Mouse (Mus musculus) stomach, embryonic 15.5 days (tissue): ENCODE measurements at regions not wholly inside any gene's neighbourhood (a gene's known extent, or its start where the extent isn't known, plus 50 kb on each side); places are given as distances from the start of the nearest gene placed in this dataset.

Experiments used
- ATAC-seq: fragments of 200-750 bp; cut with Nextera tagmentation; 2 replicates; pipeline ENCODE4 v1.8.0; 2017; ENCODE audit warnings: low read depth, moderate number of reproducible peaks, moderate TSS enrichment; ENCODE audit not compliant: insufficient read depth, low FRiP score
- H3K27ac ChIP-seq: fragments of 300-500 bp; sonication (generic); 2 replicates; pipeline ENCODE4 v1.5.1; 2015; ENCODE audit warnings: mild to moderate bottlenecking, inconsistent platforms
- H3K27me3 ChIP-seq: fragments of 300-500 bp; sonication (generic); replicated peaks from 2 replicates; pipeline ENCODE4 v1.6.1; 2015; ENCODE audit warnings: inconsistent platforms
- H3K36me3 ChIP-seq: fragments of 300-500 bp; sonication (generic); 2 replicates; pipeline ENCODE4 v1.6.1; 2015; ENCODE audit warnings: inconsistent platforms
- H3K4me1 ChIP-seq: fragments of 300-500 bp; sonication (generic); 2 replicates; pipeline ENCODE4 v1.6.1; 2015; ENCODE audit warnings: inconsistent platforms
- H3K4me2 ChIP-seq: fragments of 300-500 bp; sonication (generic); 2 replicates; pipeline ENCODE4 v1.6.1; 2015; ENCODE audit warnings: mild to moderate bottlenecking, inconsistent platforms
- H3K4me3 ChIP-seq: fragments of 300-500 bp; sonication (generic); replicated peaks from 2 replicates; pipeline ENCODE4 v1.5.1; 2015; ENCODE audit warnings: inconsistent platforms
- H3K9ac ChIP-seq: fragments of 300-500 bp; sonication (generic); 2 replicates; pipeline ENCODE4 v1.6.1; 2015; ENCODE audit warnings: inconsistent platforms
- H3K9me3 ChIP-seq: fragments of 300-500 bp; sonication (generic); 2 replicates; pipeline ENCODE4 v1.6.1; 2016; ENCODE audit warnings: inconsistent platforms
- WGBS: fragments of 180-500 bp; shearing (Covaris S2); methylation state at CpG from one replicate; pipeline ENCODE4 v1.1.7; 2015; 5-methylcytosine and 5-hydroxymethylcytosine counted together

DNA sequence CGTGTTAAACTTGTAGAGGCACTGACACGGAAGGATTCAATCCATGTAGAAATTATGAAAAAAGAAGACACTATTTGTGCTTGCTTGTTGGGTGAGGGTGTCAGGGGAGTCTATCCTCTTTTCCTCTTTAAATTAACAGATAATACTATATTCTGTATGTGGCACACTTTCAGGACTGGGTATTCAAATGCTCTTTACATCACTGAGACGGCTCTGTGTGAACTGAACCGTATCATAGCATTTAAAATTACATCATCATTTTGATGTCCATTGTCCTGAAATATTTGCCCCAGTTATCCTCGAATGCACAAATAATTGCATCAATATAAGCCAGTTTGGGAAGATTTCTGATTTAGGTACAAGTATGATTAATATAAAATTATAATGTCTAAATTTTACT, 478.2 kb downstream of the Ptprc start:
- Histone ChIP-seq H3K9ac (no peak overlapping the region), H3K27ac (no peak overlapping the region), H3K4me1 (no peaks in the 10 kb centered on the region), H3K36me3 (no peaks in the 10 kb centered on the region), H3K9me3 (no peaks in the 10 kb centered on the region), H3K4me2 (no peak overlapping the region), H3K4me3 (no peak overlapping the region), H3K27me3 (no peaks in the 10 kb centered on the region)
- 78% methylated on average over 5 of the region's 5 CpGs for WGBS
- ATAC-seq: no peak

DNA sequence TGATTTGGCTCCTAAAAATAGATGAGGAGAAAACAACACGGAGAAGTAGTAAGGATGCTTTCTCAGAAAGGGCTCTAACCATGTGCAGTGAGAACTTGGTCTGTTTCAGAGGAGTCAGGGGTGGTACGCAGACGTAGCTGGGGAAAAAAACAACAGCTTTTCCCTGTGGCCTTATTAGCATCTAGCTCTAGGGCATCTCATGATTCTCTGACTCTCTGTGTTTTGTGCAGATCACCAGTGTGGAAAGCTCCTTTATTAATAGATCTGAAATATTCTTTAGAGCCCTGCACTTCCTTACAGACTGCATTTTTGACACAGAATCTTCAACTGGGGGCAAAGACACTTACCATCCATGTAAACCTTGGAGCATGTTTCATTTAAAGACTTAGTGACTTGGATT, 478.7 kb downstream of the Ptprc start:
- Histone ChIP-seq H3K9ac (no peak overlapping the region), H3K27ac (no peak overlapping the region), H3K4me1 (no peaks in the 10 kb centered on the region), H3K4me2 (no peak overlapping the region), H3K36me3 (no peaks in the 10 kb centered on the region), H3K9me3 (no peaks in the 10 kb centered on the region), H3K27me3 (no peaks in the 10 kb centered on the region), H3K4me3 (no peak overlapping the region)
- WGBS: 59% methylated on average over 3 of the region's 3 CpGs
- no peak for ATAC-seq

DNA sequence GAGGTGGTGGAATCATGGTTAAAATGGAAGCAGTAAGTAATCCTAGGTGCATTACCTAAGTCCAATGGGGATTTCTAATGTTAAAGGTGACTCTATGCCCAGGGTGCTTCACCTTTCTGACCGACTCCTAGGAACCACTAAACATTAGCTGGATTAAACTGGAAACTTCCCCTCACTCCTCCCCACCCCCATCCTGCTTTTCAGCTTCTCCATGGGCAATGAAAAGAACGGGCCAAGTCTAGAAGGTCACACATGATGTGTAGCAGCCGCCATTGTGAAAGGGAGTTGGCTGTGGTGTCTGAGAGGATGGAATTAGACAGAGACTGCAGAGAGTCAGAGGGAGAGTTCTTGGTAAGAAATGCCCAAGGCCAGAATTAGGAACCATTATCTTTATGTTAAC, 479.8 kb downstream of the Ptprc start:
- no peak overlapping the region for H3K4me2 ChIP-seq
- no peaks in the 10 kb centered on the region for H3K36me3 ChIP-seq
- no peak overlapping the region for H3K4me3 ChIP-seq
- H3K9ac ChIP-seq: no peak overlapping the region
- H3K27ac ChIP-seq: no peak overlapping the region
- H3K27me3 ChIP-seq: no peaks in the 10 kb centered on the region
- WGBS: 78% methylated on average over 3 of the region's 3 CpGs
- ATAC-seq: no peak
- no peaks in the 10 kb centered on the region for H3K4me1 ChIP-seq
- no peaks in the 10 kb centered on the region for H3K9me3 ChIP-seq

DNA sequence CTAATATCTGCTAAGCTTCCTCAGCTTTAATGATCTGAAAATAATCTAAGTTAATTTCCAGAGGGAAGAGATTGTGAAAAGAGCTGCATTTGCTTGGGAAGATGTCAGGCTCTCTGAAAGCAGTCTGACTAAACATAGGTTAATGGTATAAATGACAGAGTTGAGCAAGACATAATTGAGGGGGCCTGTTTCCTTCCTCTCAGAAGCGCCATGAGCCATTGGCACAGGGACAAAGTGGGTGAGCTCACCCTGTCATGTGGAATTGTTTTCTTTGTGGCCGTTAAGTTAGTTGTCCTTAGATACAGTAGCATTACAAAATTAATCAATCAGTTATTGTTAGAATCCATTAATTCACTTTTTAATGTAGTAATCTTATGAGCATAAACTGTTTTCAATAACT, 483.0 kb downstream of the Ptprc start:
- Histone ChIP-seq H3K4me2 (no peak overlapping the region), H3K27ac (no peak overlapping the region), H3K36me3 (no peaks in the 10 kb centered on the region), H3K4me1 (no peaks in the 10 kb centered on the region), H3K4me3 (no peak overlapping the region), H3K9me3 (no peaks in the 10 kb centered on the region), H3K9ac (no peak overlapping the region), H3K27me3 (no peaks in the 10 kb centered on the region)
- ATAC-seq: no peak
- 70% methylated on average over 2 of the region's 2 CpGs for WGBS

DNA sequence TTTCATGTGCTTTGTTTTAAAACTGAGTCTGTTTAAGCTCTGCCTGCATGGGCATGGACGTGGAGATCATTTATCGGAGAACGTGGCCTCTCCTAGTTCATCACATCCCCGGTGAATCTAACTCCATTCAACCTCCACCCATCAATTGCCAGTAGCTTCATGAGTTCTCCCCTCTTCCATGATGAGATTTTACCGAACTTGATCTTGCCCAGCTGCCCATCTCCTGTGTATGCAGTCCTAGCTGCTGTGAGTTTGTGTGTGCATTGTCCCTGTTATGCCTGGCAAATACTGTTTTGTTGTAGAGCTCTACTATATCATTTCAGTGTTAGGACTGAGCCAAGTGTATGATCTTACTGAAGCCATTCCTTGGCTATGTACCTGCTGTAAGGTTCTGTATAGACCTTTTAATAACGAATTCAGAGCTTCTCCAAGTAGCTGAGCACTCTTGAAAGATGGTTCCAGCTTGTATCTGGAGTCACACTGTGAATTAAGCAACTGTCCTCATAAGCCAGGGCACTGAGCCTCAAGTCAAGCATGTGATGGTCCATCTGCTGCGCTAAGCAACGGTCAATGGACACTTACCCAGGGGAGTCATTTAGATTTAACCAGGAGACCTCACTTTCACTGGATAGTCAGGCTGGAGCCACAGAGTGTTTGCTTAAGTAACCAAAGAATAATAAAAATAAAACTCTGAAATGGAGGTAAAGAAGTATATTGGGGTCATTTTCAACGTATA, 484.5 kb downstream of the Ptprc start:
- H3K4me2 ChIP-seq: no peak overlapping the region
- H3K9ac ChIP-seq: no peak overlapping the region
- ATAC-seq: no peak
- 86% methylated on average over 9 of the region's 9 CpGs for WGBS
- no peaks in the 10 kb centered on the region for H3K27me3 ChIP-seq
- no peaks in the 10 kb centered on the region for H3K4me1 ChIP-seq
- no peak overlapping the region for H3K27ac ChIP-seq
- H3K9me3 ChIP-seq: no peaks in the 10 kb centered on the region
- no peaks in the 10 kb centered on the region for H3K36me3 ChIP-seq
- H3K4me3 ChIP-seq: no peak overlapping the region

DNA sequence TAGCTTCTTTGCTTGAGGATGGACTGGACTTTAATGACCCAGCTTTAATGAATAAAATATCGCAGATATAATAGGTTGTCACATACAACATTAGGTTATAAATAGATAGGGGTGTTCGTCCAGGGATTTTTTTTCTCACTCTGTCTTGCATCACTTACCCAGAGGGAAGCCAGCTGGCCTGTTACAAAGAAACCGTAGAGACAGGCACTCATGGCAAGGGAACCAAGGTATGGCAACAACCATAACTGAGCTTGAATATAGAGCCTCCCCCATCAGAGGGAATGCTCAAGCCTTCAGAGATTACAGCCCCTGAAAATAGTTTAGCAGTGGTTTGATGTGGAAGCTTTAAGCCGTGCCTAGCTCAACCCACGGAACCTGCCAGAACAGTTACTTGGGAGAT, 504.9 kb downstream of the Ptprc start:
- no peak overlapping the region for H3K4me2 ChIP-seq
- no peaks in the 10 kb centered on the region for H3K36me3 ChIP-seq
- H3K9me3 ChIP-seq: no peaks in the 10 kb centered on the region
- H3K9ac ChIP-seq: no peak overlapping the region
- no peaks in the 10 kb centered on the region for H3K27me3 ChIP-seq
- no peak overlapping the region for H3K4me3 ChIP-seq
- no peak for ATAC-seq
- H3K4me1 ChIP-seq: no peaks in the 10 kb centered on the region
- 74% methylated on average over 5 of the region's 5 CpGs for WGBS
- no peak overlapping the region for H3K27ac ChIP-seq

DNA sequence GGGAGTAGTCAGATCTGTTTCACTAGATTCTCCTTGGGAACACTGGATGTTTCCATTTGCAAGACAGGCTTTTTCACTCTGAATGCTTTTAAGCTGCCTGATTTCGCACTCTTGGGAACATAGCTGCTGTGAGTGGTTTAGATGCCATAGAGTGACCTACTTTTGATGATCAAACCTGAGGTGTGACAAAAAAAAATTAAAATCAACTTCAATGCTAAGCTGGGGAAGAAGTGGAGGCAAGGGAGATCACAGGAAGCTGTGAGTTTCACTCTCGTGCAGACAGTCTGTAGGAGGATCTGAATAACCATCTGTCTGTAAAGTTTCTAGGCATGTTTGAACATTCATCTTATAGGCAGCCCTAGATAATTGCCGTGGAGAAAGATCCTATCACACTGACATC, 505.7 kb downstream of the Ptprc start:
- ATAC-seq: no peak
- Histone ChIP-seq H3K4me2 (no peak overlapping the region), H3K9ac (no peak overlapping the region), H3K27ac (no peak overlapping the region), H3K27me3 (no peaks in the 10 kb centered on the region), H3K4me1 (no peaks in the 10 kb centered on the region), H3K4me3 (no peak overlapping the region), H3K36me3 (no peaks in the 10 kb centered on the region), H3K9me3 (no peaks in the 10 kb centered on the region)
- WGBS: 63% methylated on average over 3 of the region's 3 CpGs

DNA sequence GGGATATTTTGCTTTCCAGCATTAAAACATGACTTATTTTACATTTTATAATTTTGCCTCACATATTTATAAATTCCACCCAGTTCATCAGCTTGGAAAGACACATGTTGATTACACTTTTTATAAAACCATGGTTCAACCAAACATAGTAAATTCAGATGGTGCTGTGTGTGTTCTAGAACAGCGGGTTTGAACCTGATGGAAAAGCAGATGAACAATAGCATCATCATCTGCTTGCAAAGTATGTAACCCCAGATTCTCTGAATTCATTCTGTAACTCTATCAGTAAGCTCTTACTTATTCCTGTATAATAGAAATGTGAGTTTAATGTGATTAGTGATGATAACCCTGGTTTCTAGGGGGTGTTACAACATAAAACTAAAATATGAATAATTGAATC, 517.4 kb downstream of the Ptprc start:
- H3K4me2 ChIP-seq: no peak overlapping the region
- H3K27ac ChIP-seq: no peak overlapping the region
- H3K27me3 ChIP-seq: no peaks in the 10 kb centered on the region
- no peaks in the 10 kb centered on the region for H3K4me1 ChIP-seq
- no peaks in the 10 kb centered on the region for H3K36me3 ChIP-seq
- no peaks in the 10 kb centered on the region for H3K9me3 ChIP-seq
- 82% methylated on average over 1 of the region's 1 CpGs for WGBS
- ATAC-seq: no peak
- no peak overlapping the region for H3K4me3 ChIP-seq
- H3K9ac ChIP-seq: no peak overlapping the region

DNA sequence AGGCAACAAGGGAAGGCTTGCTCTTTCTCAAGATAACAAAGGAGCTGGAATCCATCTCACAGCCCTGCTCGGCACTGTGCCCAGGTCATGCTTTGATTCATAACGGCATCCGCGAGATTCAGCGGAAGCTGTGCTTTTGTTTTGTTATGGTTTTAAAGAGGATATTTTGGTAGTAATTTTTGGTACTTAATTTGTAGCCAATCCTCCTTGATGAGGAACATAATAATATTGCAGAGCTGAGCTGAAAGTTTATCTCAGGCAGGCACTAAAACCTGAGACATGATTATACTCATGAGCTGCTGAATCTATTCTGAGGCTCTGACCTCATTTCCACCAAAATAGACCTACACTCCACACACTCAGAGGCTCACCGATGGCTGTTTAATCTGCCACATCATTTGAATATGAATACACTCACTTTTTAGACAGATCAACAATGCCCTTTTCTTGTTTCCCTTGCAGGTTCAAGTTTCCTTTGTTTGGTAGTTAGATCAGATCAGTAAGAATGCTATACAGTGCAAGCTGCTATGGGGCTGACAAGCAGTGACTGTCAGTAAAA, 518.5 kb downstream of the Ptprc start:
- no peaks in the 10 kb centered on the region for H3K27me3 ChIP-seq
- no peaks in the 10 kb centered on the region for H3K36me3 ChIP-seq
- no peak overlapping the region for H3K4me2 ChIP-seq
- no peak overlapping the region for H3K27ac ChIP-seq
- no peak for ATAC-seq
- H3K4me3 ChIP-seq: no peak overlapping the region
- WGBS: 34% methylated on average over 6 of the region's 6 CpGs
- H3K9ac ChIP-seq: no peak overlapping the region
- no peaks in the 10 kb centered on the region for H3K4me1 ChIP-seq
- H3K9me3 ChIP-seq: no peaks in the 10 kb centered on the region

DNA sequence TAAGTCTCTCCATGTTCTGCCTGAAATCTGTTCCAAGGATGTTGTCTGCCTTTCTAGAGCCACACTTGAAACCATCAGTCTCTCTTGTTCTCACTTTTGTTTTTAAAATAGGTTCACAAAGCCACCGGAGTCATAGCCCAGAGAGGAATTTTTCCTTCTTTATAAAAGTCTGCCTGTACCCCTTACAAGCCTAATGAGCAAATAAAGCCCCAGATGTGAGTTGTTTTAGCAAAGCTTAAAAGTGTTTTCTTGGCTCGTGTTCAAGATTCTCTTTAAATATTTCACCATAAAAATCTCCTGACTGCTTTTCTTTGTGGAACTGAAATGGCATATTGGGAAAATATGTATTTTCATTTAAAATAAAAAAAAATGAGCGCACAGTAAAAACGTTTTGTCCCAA, 521.3 kb downstream of the Ptprc start:
- Histone ChIP-seq H3K4me1 (no peaks in the 10 kb centered on the region; the same call in 1 of the 2 replicates), H3K9ac (no peak overlapping the region), H3K27me3 (no peaks in the 10 kb centered on the region), H3K9me3 (no peaks in the 10 kb centered on the region), H3K4me3 (no peak overlapping the region), H3K36me3 (no peaks in the 10 kb centered on the region), H3K27ac (no peak overlapping the region; the same call in 1 of the 2 replicates), H3K4me2 (no peak overlapping the region)
- no peak for ATAC-seq
- WGBS: 27% methylated on average over 4 of the region's 4 CpGs

DNA sequence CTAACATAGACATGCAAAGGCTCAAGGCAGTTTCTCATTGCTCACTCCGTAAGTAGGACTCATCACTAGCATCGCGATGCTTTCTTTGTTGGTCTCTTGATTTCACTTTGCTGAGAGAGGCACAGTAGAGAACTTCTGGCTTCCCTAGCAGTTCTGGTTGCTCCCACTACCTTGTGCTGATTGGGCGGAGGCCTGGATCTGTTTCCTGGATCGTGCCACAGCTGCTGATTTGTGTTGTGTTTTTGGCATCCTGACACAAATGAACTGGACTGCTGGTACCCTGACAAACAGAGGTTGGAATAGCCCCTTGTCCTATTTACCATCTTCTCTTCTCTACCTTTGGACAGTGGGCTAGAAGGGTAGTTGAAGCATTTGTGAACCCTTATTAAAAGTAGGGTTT, 522.0 kb downstream of the Ptprc start:
- no peaks in the 10 kb centered on the region; the same call in 1 of the 2 replicates for H3K4me1 ChIP-seq
- no peaks in the 10 kb centered on the region for H3K27me3 ChIP-seq
- no peaks in the 10 kb centered on the region for H3K36me3 ChIP-seq
- ATAC-seq: no peak
- no peak overlapping the region for H3K9ac ChIP-seq
- H3K4me2 ChIP-seq: no peak overlapping the region
- H3K4me3 ChIP-seq: no peak overlapping the region
- H3K9me3 ChIP-seq: no peaks in the 10 kb centered on the region
- WGBS: 76% methylated on average over 5 of the region's 5 CpGs
- H3K27ac ChIP-seq: no peak overlapping the region

DNA sequence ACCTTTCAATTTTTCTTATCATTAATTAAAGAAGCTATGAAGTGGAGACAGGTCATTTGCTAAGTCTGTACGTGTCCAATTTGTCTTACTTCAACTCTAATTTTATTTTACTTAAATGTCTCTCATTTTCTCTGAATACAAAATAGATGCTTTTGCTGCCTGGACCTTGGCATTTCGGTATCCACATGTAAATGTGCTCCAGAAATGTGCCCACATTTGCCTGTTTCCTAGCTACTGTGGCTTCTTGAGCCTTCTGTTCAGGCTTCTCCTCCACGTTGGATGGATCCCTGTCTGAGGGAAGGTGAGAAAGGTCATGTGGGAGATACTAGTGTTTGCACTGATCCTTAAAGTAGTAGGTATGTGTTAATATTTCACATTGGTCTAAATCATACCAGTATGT, 524.9 kb downstream of the Ptprc start:
- ATAC-seq: no peak
- Histone ChIP-seq H3K27ac (no peak overlapping the region), H3K9ac (no peak overlapping the region), H3K4me2 (no peak overlapping the region), H3K27me3 (no peaks in the 10 kb centered on the region), H3K4me3 (no peak overlapping the region), H3K36me3 (no peaks in the 10 kb centered on the region), H3K9me3 (no peaks in the 10 kb centered on the region), H3K4me1 (no peaks in the 10 kb centered on the region; the same call in 1 of the 2 replicates)
- 53% methylated on average over 3 of the region's 3 CpGs for WGBS

DNA sequence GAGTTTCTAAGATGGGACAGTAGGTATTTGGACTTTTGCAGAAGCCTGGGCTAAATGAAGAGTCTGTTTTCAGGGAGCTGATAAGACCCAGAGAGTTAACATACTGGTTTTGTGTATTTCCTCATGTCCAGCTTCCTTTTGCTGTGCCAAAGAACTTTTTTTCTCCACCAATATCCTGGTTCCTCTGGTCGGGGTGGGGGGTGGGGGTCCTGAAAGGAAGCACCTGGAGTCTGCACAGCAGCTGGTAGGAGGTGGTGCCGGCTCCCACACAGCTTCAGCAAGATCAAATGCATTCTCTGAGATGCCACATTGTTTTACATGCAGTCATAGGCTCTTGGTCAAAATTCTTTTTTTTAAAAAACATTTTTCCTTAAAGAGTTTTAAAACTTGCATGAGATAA, 525.4 kb downstream of the Ptprc start:
- H3K27ac ChIP-seq: no peak overlapping the region
- H3K9me3 ChIP-seq: no peaks in the 10 kb centered on the region
- no peaks in the 10 kb centered on the region for H3K27me3 ChIP-seq
- no peaks in the 10 kb centered on the region for H3K36me3 ChIP-seq
- no peak overlapping the region for H3K4me2 ChIP-seq
- H3K4me3 ChIP-seq: no peak overlapping the region
- no peak for ATAC-seq
- WGBS: 13% methylated on average over 2 of the region's 2 CpGs
- no peak overlapping the region for H3K9ac ChIP-seq
- no peaks in the 10 kb centered on the region; the same call in 1 of the 2 replicates for H3K4me1 ChIP-seq
